Mouse (Mus musculus) ES-E14 (cell line): Measurements from ENCODE around the gene Sptlc3. TPM values are rescaled to one million over a fixed set of nuclear protein-coding genes. Genes with fewer than 3 reads are reported as not detected.
A peak's percentile ranks its signal among the peaks of the same experiment; 100 is the strongest.

Experiments
- DNase-seq: peaks from one replicate; pipeline ENCODE4 v3.0.0-alpha.2; 2013; ENCODE audit warnings: low read depth, low spot score
- H3K27ac ChIP-seq: 2 replicates; pipeline ENCODE4 v1.5.1; 2012; ENCODE audit warnings: low read depth, mild to moderate bottlenecking, low read length, moderate library complexity, mixed read lengths; ENCODE audit not compliant: poor library complexity, insufficient read depth, severe bottlenecking
- H3K36me3 ChIP-seq: 2 replicates; pipeline ENCODE4 v1.6.1; 2012; ENCODE audit warnings: mild to moderate bottlenecking, low read length, moderate library complexity, mixed read lengths; ENCODE audit not compliant: control insufficient read depth, poor library complexity, insufficient read depth, severe bottlenecking
- H3K4me1 ChIP-seq, 2 experiments: fragments of 150-350 bp in 1 of 2; sonication (generic) in 1 of 2; 2 replicates each; pipeline ENCODE4 v1.6.1; 2012; ENCODE audit warnings: low read length in 2 of 2, mild to moderate bottlenecking in 1 of 2, mixed read lengths in 1 of 2; ENCODE audit not compliant: control insufficient read depth in 2 of 2, insufficient read depth in 2 of 2, poor library complexity in 1 of 2
- H3K4me3 ChIP-seq, 2 experiments: fragments of 150-350 bp in 1 of 2; sonication (generic) in 1 of 2; 2 replicates each; pipeline ENCODE4 v1.5.1; 2012; ENCODE audit warnings: low read length in 2 of 2, low read depth in 1 of 2, mild to moderate bottlenecking in 1 of 2, mixed read lengths in 1 of 2; ENCODE audit not compliant: insufficient read depth in 1 of 2, poor library complexity in 1 of 2, severe bottlenecking in 1 of 2
- H3K9ac ChIP-seq: 2 replicates; pipeline ENCODE4 v1.6.1; 2012; ENCODE audit warnings: low read depth, mild to moderate bottlenecking, low read length, mixed read lengths; ENCODE audit not compliant: poor library complexity, insufficient read depth, severe bottlenecking
- H3K9me3 ChIP-seq: fragments of 150-350 bp; sonication (generic); 2 replicates; pipeline ENCODE4 v1.6.1; 2012; ENCODE audit warnings: low read depth, mild to moderate bottlenecking, low read length; ENCODE audit not compliant: control insufficient read depth, insufficient read depth
- CHD2 ChIP-seq: IDR thresholded peaks from 2 replicates; pipeline ENCODE4 v1.6.1; 2014; ENCODE audit warnings: mild to moderate bottlenecking, low read depth, low read length, inconsistent platforms
- HCFC1 ChIP-seq: IDR thresholded peaks from 2 replicates; pipeline ENCODE4 v1.6.1; 2012; ENCODE audit warnings: low read length, inconsistent platforms, borderline replicate concordance; ENCODE audit not compliant: insufficient read depth
- MAFK ChIP-seq: IDR thresholded peaks from 2 replicates; pipeline ENCODE4 v1.6.1; 2014; ENCODE audit warnings: mild to moderate bottlenecking, low read depth, low read length, inconsistent platforms; ENCODE audit not compliant: insufficient read depth
- ZC3H11A ChIP-seq: IDR thresholded peaks from 2 replicates; pipeline ENCODE4 v1.6.1; 2012; ENCODE audit warnings: low read depth, mild to moderate bottlenecking, inconsistent platforms, low read length, borderline replicate concordance
- ZNF384 ChIP-seq: IDR thresholded peaks from 2 replicates; pipeline ENCODE4 v1.6.1; 2012; ENCODE audit warnings: low read depth, low read length, inconsistent platforms
- in situ Hi-C, 2 experiments: fragments of 600-800 bp; cut with MboI; formaldehyde crosslinking; loops; one replicate each; pipeline ENCODE4 v1.15.1; 2025; ENCODE audit warnings: low sequenced_read_pairs in 2 of 2, inconsistent platforms in 1 of 2; ENCODE audit not compliant: unreplicated experiment in 2 of 2
- total RNA-seq: library from RNA; depleted of rRNA; stranded (reverse); fragments of 300-350 nt; gene quantifications from 2 replicates; pipeline ENCODE4 v1.2.3, GENCODE M21; 2012

The Sptlc3 gene
- total RNA-seq, 1 experiment = 0.13 TPM

DNA sequence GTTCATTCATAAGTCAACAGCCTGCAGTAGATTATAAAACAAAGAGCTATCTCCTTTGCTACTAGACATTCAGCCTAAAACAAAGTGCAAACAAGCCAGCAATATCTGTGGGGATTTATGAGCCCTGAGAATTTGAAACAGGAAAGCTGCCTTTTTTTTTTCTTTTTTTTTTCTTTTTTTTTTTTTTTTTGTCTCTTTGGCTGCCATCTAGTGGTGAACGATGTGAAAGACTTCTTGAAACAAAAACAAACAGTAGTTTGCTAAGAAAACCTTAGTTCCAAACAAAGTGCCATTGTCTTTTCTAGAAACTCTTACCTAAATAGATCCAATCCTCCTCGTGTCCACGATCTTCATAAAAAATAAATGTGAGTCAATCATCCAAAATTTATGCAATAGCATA, 85.6 kb downstream of the Sptlc3 start:
- Histone ChIP-seq H3K4me1 (no peaks in the 10 kb centered on the region), H3K27ac (no peak overlapping the region), H3K4me3 (no peak overlapping the region), H3K9me3 (no peaks in the 10 kb centered on the region), H3K36me3 (no peaks in the 10 kb centered on the region), H3K9ac (no peak overlapping the region)
- DNase-seq = no peak
- no peak for TF ChIP-seq HCFC1
- TF ChIP-seq ZNF384 = peak; percentile 98
- in situ Hi-C loops = loop anchor here in 1 of 2 experiments (25.0 kb wide), 1 partner anchor 192 kb away; no protein-coding TSS in a partner anchor

GRCm38 (mm10) chr2:139582766-139583165, 89.1 kb downstream of the Sptlc3 start:
- no peak overlapping the region for H3K4me3 ChIP-seq
- TF ChIP-seq ZC3H11A = no peak
- no peak for TF ChIP-seq ZNF384
- TF ChIP-seq CHD2 = no peak
- TF ChIP-seq MAFK = no peak
- TF ChIP-seq HCFC1 = no peak
- H3K4me1 ChIP-seq = no peaks in the 10 kb centered on the region
- no peak overlapping the region for H3K9ac ChIP-seq
- no peaks in the 10 kb centered on the region for H3K36me3 ChIP-seq
- H3K9me3 ChIP-seq = no peaks in the 10 kb centered on the region
- in situ Hi-C loops = loop anchor here (10.0 to 25.0 kb wide), 2 partner anchors 195 to 198 kb away; no protein-coding TSS in a partner anchor
- H3K27ac ChIP-seq = no peak overlapping the region
- no peak for DNase-seq

GRCm38 (mm10) chr2:139587660-139588200, 94.0 kb downstream of the Sptlc3 start:
- DNase-seq = no peak
- no peaks in the 10 kb centered on the region for H3K9me3 ChIP-seq
- no peak overlapping the region for H3K27ac ChIP-seq
- no peak for TF ChIP-seq MAFK
- no peak for TF ChIP-seq HCFC1
- no peak for TF ChIP-seq ZC3H11A
- TF ChIP-seq ZNF384 = no peak
- TF ChIP-seq CHD2 = no peak
- no peak overlapping the region for H3K9ac ChIP-seq
- H3K36me3 ChIP-seq = no peaks in the 10 kb centered on the region
- H3K4me3 ChIP-seq = no peak overlapping the region
- in situ Hi-C loops = loop anchor here (10.0 to 25.0 kb wide), 2 partner anchors 200 to 203 kb away; no protein-coding TSS in a partner anchor
- H3K4me1 ChIP-seq = no peaks in the 10 kb centered on the region

- in situ Hi-C loops = loop anchor here (10.0 to 25.0 kb wide), 3 partner anchors 135 to 205 kb away; no protein-coding TSS in a partner anchor
- H3K9me3 ChIP-seq = no peaks in the 10 kb centered on the region
- DNase-seq = peak; percentile 58
- no peak overlapping the region for H3K4me3 ChIP-seq
- no peaks in the 10 kb centered on the region for H3K36me3 ChIP-seq
- TF ChIP-seq ZC3H11A (no peak), HCFC1 (no peak), MAFK (no peak), ZNF384 (no peak), CHD2 (no peak)
- H3K27ac ChIP-seq = no peak overlapping the region
- H3K9ac ChIP-seq = no peak overlapping the region
- no peaks in the 10 kb centered on the region for H3K4me1 ChIP-seq
Measured at GRCm38 (mm10) chr2:139589905-139590304, 96.2 kb downstream of the Sptlc3 start.
